Mouse (Mus musculus): ENCODE measurements around the gene Shroom3.

GRCm38 (mm10) chr5:92992106-92992505, 308.9 kb downstream of the Shroom3 start:
- TF ChIP-seq CTCF (conservative IDR thresholded peaks at IDR 0.05 in 1 of 2, IDR thresholded peaks at IDR 0.05 in 1 of 2; ENCODE audit: low read depth in 2 of 2, low read length in 2 of 2) (no peak), MAX (IDR thresholded peaks at IDR 0.05; ENCODE audit: low read length) (no peak), BHLHE40 (IDR thresholded peaks at IDR 0.05; ENCODE audit: low read depth, low read length) (no peak), CHD2 (IDR thresholded peaks at IDR 0.05; ENCODE audit: low read length) (no peak), POLR2A (IDR thresholded peaks at IDR 0.05; ENCODE audit: low read depth, low read length) (no peak), ZC3H11A (IDR thresholded peaks at IDR 0.05; ENCODE audit: low read depth, low read length) (no peak), SIN3A (IDR thresholded peaks at IDR 0.05; ENCODE audit: low read length) (no peak), MAZ (IDR thresholded peaks at IDR 0.05; ENCODE audit: low read depth, low read length) (no peak), ZMIZ1 (IDR thresholded peaks at IDR 0.05; ENCODE audit: low read depth, low read length) (no peak), MAFK (IDR thresholded peaks at IDR 0.05; ENCODE audit: insufficient replicate concordance, low read length) (no peak), GABPA (IDR thresholded peaks at IDR 0.05; ENCODE audit: insufficient replicate concordance, low read depth, low read length) (no peak), TCF12 (IDR thresholded peaks at IDR 0.05; ENCODE audit: low read depth, low read length) (no peak)
